Mouse (Mus musculus) hindbrain, embryonic 15.5 days (tissue): ENCODE measurements at regions not wholly inside any gene's neighbourhood (a gene's known extent, or its start where the extent isn't known, plus 50 kb on each side); places are given as distances from the start of the nearest gene placed in this dataset.

Experiments
- ATAC-seq: fragments of 200-750 bp; cut with Nextera tagmentation; 2 replicates; pipeline ENCODE4 v1.8.0; 2017; ENCODE audit warnings: low read depth, moderate number of reproducible peaks, moderate TSS enrichment; ENCODE audit not compliant: low FRiP score
- H3K27ac ChIP-seq: fragments of 300-500 bp; sonication (generic); replicated peaks from 2 replicates; pipeline ENCODE4 v1.5.1; 2015; ENCODE audit warnings: mild to moderate bottlenecking, inconsistent platforms
- H3K27me3 ChIP-seq: fragments of 300-500 bp; sonication (generic); 2 replicates; pipeline ENCODE4 v1.6.1; 2015; ENCODE audit warnings: control low read depth, inconsistent platforms
- H3K36me3 ChIP-seq: fragments of 300-500 bp; sonication (generic); 2 replicates; pipeline ENCODE4 v1.6.1; 2015; ENCODE audit warnings: control low read depth, inconsistent platforms
- H3K4me1 ChIP-seq: fragments of 300-500 bp; sonication (generic); replicated peaks from 2 replicates; pipeline ENCODE4 v1.6.1; 2015; ENCODE audit warnings: control low read depth, inconsistent platforms
- H3K4me2 ChIP-seq: fragments of 300-500 bp; sonication (generic); 2 replicates; pipeline ENCODE4 v1.6.1; 2015; ENCODE audit warnings: moderate library complexity, mild to moderate bottlenecking, inconsistent platforms
- H3K4me3 ChIP-seq: fragments of 300-500 bp; sonication (generic); 2 replicates; pipeline ENCODE4 v1.5.1; 2015; ENCODE audit warnings: mild to moderate bottlenecking, inconsistent platforms
- H3K9ac ChIP-seq: fragments of 300-500 bp; sonication (generic); 2 replicates; pipeline ENCODE4 v1.6.1; 2015; ENCODE audit warnings: inconsistent platforms
- H3K9me3 ChIP-seq: fragments of 300-500 bp; sonication (generic); 2 replicates; pipeline ENCODE4 v1.6.1; 2016; ENCODE audit warnings: control low read depth, inconsistent platforms
- WGBS: fragments of 180-500 bp; shearing (Covaris S2); methylation state at CpG from one replicate; pipeline ENCODE4 v1.1.7; 2015; 5-methylcytosine and 5-hydroxymethylcytosine counted together

DNA sequence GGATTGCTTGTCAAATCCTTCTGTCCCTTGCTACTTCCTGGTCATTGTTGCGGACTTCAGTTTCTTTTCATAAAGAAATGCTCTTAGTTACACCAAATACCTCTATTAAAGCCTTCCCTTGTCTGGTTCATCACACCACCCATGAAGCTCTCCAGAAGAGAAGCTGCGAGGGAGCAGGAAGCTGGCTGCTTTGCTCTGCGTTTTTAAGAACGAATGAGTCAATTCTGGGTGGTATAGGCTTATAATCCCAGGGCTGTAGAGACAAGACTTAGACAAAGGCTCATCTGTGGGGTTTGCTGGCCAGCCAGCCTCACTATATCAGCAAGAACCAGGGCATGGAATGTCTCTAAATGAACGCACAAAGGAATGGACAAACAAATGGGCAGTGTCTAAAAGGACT is 124.4 kb downstream of the Maf start:
- no peaks in the 10 kb centered on the region for H3K4me1 ChIP-seq
- H3K4me3 ChIP-seq: no peak overlapping the region
- ATAC-seq: no peak
- no peaks in the 10 kb centered on the region for H3K27me3 ChIP-seq
- H3K36me3 ChIP-seq: no peaks in the 10 kb centered on the region
- H3K4me2 ChIP-seq: no peak overlapping the region
- 85% methylated on average over 5 of the region's 5 CpGs for WGBS
- H3K9ac ChIP-seq: no peak overlapping the region
- H3K9me3 ChIP-seq: no peaks in the 10 kb centered on the region
- H3K27ac ChIP-seq: no peak overlapping the region

GRCm38 (mm10) chr8:115581940-115582517 is 125.6 kb downstream of the Maf start:
- WGBS: 80% methylated on average over 6 of the region's 6 CpGs
- Histone ChIP-seq H3K36me3 (no peaks in the 10 kb centered on the region), H3K27me3 (no peaks in the 10 kb centered on the region), H3K9me3 (no peaks in the 10 kb centered on the region), H3K27ac (no peak overlapping the region), H3K4me1 (no peaks in the 10 kb centered on the region), H3K4me3 (no peak overlapping the region), H3K9ac (no peak overlapping the region), H3K4me2 (no peak overlapping the region)
- ATAC-seq: no peak

- 79% methylated on average over 7 of the region's 7 CpGs for whole genome bisulfite sequencing
- H3K27me3 ChIP-seq: no peaks in the 10 kb centered on the region
- no peaks in the 10 kb centered on the region for H3K4me1 ChIP-seq
- H3K36me3 ChIP-seq: no peaks in the 10 kb centered on the region
- no peak for ATAC-seq
- no peak overlapping the region for H3K4me3 ChIP-seq
- no peak overlapping the region for H3K9ac ChIP-seq
- H3K27ac ChIP-seq: no peak overlapping the region
- H3K9me3 ChIP-seq: no peaks in the 10 kb centered on the region
- no peak overlapping the region for H3K4me2 ChIP-seq
These were observed 139.2 kb downstream of the Maf start for GRCm38 (mm10) chr8:115568394-115568793.

DNA sequence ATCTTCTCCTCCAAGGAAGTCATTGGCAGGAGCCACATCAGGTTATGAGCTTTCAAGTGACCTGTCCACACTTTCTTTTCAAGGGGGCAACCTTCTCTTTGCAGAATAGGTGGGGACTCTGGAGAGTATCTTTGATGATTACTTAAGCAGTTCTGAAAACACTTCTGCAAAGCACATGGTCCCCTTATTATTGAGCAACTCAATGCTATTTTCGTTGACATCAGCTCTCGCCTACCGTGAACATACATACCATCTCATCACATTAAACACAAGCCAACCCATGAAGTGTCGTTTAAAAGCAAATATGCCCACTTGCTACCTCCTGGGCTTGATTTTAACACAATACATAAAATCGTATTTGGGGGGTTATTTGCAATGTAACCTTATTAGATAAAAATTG is 141.8 kb downstream of the Maf start:
- Histone ChIP-seq H3K27ac (no peak overlapping the region), H3K36me3 (no peaks in the 10 kb centered on the region), H3K4me2 (no peak overlapping the region), H3K9me3 (no peaks in the 10 kb centered on the region), H3K27me3 (no peaks in the 10 kb centered on the region), H3K9ac (no peak overlapping the region), H3K4me3 (no peak overlapping the region), H3K4me1 (no peaks in the 10 kb centered on the region)
- 90% methylated on average over 5 of the region's 5 CpGs for WGBS
- ATAC-seq: no peak

GRCm38 (mm10) chr8:115562362-115562761 is 145.2 kb downstream of the Maf start:
- WGBS: 38% methylated on average over 4 of the region's 4 CpGs
- no peak for ATAC-seq
- Histone ChIP-seq H3K27ac (no peak overlapping the region), H3K4me2 (no peak overlapping the region), H3K4me1 (no peaks in the 10 kb centered on the region), H3K36me3 (no peaks in the 10 kb centered on the region), H3K9ac (no peak overlapping the region), H3K9me3 (no peaks in the 10 kb centered on the region), H3K4me3 (no peak overlapping the region), H3K27me3 (no peaks in the 10 kb centered on the region)

GRCm38 (mm10) chr8:115560985-115561916 is 146.3 kb downstream of the Maf start:
- no peak for ATAC-seq
- 80% methylated on average over 18 of the region's 18 CpGs for WGBS
- H3K9ac ChIP-seq: no peak overlapping the region
- H3K4me1 ChIP-seq: no peaks in the 10 kb centered on the region
- H3K9me3 ChIP-seq: no peaks in the 10 kb centered on the region
- H3K27me3 ChIP-seq: no peaks in the 10 kb centered on the region
- H3K4me2 ChIP-seq: no peak overlapping the region
- H3K36me3 ChIP-seq: no peaks in the 10 kb centered on the region
- H3K4me3 ChIP-seq: no peak overlapping the region
- no peak overlapping the region for H3K27ac ChIP-seq

GRCm38 (mm10) chr8:115555452-115555851 is 152.1 kb downstream of the Maf start:
- Histone ChIP-seq H3K27me3 (no peaks in the 10 kb centered on the region), H3K27ac (no peak overlapping the region), H3K9me3 (no peaks in the 10 kb centered on the region), H3K4me3 (no peak overlapping the region), H3K4me2 (no peak overlapping the region), H3K4me1 (no peaks in the 10 kb centered on the region), H3K9ac (no peak overlapping the region), H3K36me3 (no peaks in the 10 kb centered on the region)
- no peak for ATAC-seq
- WGBS: 94% methylated on average over 5 of the region's 5 CpGs

DNA sequence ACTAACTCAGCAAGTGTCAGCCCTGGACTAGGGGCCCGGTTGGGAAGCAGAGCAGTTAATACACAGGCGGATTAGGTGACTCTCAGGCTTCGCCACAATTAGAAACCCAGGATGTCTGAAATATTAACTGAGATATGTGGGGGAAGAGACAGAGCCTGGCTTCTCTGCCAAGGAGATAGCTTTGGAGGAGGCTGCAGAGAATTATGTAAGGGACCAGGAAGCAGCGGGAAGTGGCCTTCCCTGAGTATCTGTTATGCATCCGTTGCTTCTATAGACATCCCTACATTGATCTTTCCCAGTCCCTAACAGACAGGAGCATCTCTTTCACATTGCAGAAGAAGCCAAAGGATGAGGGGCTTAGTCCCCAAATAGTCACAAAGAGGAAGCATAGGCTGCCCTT is 153.4 kb downstream of the Maf start:
- Histone ChIP-seq H3K36me3 (no peaks in the 10 kb centered on the region), H3K27ac (no peak overlapping the region), H3K27me3 (no peaks in the 10 kb centered on the region), H3K9me3 (no peaks in the 10 kb centered on the region), H3K4me3 (no peak overlapping the region), H3K4me2 (no peak overlapping the region), H3K4me1 (0 out of 2 replicates have a peak, but pooled peaks cover 1% of the 10 kb centered on the region), H3K9ac (no peak overlapping the region)
- ATAC-seq: no peak
- 80% methylated on average over 5 of the region's 5 CpGs for WGBS

DNA sequence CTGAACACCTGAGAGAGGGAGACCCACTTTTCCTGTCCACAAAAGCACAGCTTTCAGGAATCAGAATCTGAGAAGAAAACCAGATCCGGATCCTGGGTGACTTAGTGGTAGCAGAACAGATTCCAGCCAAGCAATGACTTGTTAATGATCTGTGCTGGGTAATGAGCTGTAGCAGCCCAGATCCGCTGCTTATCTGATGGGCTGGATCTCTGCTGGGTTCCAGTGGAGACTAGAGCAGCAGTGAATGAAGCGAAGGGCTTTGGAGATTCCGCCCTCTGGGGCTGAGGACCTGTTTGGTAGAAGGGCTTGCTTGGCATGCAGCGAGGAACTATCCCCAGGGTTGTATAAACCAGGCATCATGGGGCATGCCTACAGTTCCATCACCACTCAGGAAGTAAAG is 156.3 kb downstream of the Maf start:
- no peaks in the 10 kb centered on the region for H3K27me3 ChIP-seq
- H3K9ac ChIP-seq: no peak overlapping the region
- 0 out of 2 replicates have a peak, but pooled peaks cover 4% of the 10 kb centered on the region for H3K4me1 ChIP-seq
- no peak overlapping the region for H3K4me2 ChIP-seq
- H3K27ac ChIP-seq: no peak overlapping the region
- 69% methylated on average over 5 of the region's 5 CpGs for WGBS
- ATAC-seq: no peak
- no peak overlapping the region for H3K4me3 ChIP-seq
- no peaks in the 10 kb centered on the region for H3K9me3 ChIP-seq
- H3K36me3 ChIP-seq: no peaks in the 10 kb centered on the region

DNA sequence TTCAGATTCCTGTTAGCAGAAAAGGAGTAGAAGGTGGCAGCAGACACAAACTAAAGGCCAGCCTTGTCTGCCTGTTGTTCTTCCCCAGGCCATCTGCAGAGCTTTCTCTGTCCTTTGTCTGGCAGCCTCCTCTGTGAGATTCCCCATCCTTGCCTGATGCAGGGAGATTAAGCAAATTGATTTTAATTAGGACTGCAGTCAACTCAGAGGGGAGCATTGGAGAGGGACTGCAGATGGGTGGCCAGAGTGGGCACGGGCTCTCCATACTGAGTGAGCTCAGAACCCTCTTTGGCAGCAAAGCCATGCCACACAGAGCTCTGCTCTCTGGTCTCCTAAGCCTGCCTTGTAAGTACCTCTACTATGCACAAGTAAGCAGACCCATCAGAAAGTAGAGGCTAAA is 158.5 kb downstream of the Maf start:
- Histone ChIP-seq H3K27me3 (no peaks in the 10 kb centered on the region), H3K4me3 (no peak overlapping the region), H3K36me3 (no peaks in the 10 kb centered on the region), H3K9ac (no peak overlapping the region), H3K9me3 (no peaks in the 10 kb centered on the region), H3K27ac (0 out of 2 replicates have a peak overlapping the region, but pooled peaks have one; percentile 40), H3K4me2 (no peak overlapping the region), H3K4me1 (0 out of 2 replicates have a peak, but pooled peaks cover 4% of the 10 kb centered on the region)
- no peak for ATAC-seq
- 22% methylated on average over 1 of the region's 1 CpGs for WGBS

GRCm38 (mm10) chr8:115544067-115544466 is 163.5 kb downstream of the Maf start:
- Histone ChIP-seq H3K9ac (no peak overlapping the region), H3K4me3 (no peak overlapping the region), H3K27me3 (no peaks in the 10 kb centered on the region), H3K27ac (no peak overlapping the region), H3K36me3 (no peaks in the 10 kb centered on the region), H3K4me1 (0 out of 2 replicates have a peak, but pooled peaks cover 2% of the 10 kb centered on the region), H3K9me3 (no peaks in the 10 kb centered on the region), H3K4me2 (no peak overlapping the region)
- no peak for ATAC-seq
- 82% methylated on average over 6 of the region's 6 CpGs for WGBS

DNA sequence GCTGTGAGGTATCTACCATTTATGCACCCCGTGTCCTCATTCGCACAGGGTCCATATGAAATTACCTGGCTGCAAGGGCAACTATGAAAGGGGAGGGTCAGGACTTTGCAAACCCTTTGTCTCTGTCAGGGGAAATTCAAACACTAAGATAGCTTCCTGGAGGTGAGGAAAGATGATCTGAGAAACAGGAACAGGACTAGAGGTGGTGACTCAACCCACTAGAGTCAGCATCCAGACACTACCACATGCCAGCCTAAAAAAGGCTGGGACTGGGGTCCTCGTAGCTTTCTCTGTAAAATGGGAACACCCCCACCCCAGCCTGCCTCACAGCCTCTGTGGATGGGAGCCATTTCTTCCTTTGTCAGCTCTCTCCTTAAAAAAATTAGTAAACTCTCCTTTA is 164.7 kb downstream of the Maf start:
- no peak for ATAC-seq
- no peaks in the 10 kb centered on the region for H3K36me3 ChIP-seq
- no peak overlapping the region for H3K4me2 ChIP-seq
- H3K9me3 ChIP-seq: no peaks in the 10 kb centered on the region
- no peak overlapping the region for H3K9ac ChIP-seq
- no peak overlapping the region for H3K27ac ChIP-seq
- peaks cover under 1% of the 10 kb centered on the region; the same call in 1 of the 2 replicates for H3K4me1 ChIP-seq
- 87% methylated on average over 3 of the region's 3 CpGs for whole genome bisulfite sequencing
- H3K4me3 ChIP-seq: no peak overlapping the region
- H3K27me3 ChIP-seq: no peaks in the 10 kb centered on the region
